Mouse (Mus musculus): ENCODE measurements around the gene Chst7. TPM values are rescaled to one million over a fixed set of nuclear protein-coding genes. Genes with fewer than 3 reads are reported as not detected.

The Chst7 gene
- polyA plus RNA-seq (2021; fragmentation: Nextera tagmentation), result 1.1 and 1.8 TPM in 2 replicates
- long read RNA-seq, experiment 1, partial matches to known transcripts, result 0 of 4 reads
- long read RNA-seq, experiment 1, other reads (novel, unspliced or antisense), result 0 of 4 reads
- long read RNA-seq, experiment 2, partial matches to known transcripts, result 0 of 2 reads
- long read RNA-seq, experiment 2, other reads (novel, unspliced or antisense), result 0 of 2 reads

DNA sequence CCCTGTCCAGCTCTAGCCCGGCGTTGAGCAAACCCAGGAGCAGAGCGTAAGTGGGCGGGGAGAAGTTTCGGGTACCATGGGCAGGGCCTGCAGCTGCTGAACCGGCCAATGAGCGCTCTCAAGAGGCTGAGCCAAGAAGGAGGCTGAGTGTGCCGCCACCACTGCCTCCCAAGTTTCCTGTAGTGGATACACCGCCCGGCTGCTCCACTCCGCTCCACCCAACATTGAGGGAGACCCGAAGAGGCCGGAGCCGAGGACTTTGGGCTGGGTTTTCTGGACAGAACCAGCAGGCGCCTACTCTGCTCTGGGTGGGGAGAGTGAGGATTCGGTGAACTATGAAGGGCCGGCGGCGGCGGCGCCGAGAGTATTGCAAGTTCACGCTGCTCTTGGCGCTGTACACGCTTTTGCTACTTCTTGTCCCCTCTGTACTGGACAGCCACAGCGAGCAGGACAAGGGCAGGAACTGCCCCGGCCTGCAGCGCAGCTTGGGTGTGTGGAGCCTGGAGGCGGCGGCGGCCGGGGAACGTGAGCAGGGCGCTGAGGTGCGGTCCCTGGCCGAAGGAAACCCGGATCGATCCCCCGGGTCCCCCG lies at the start of gene Chst7:
Gene Chst7 (plus strand): TSS at position 180 of the 591 bp plus-strand sequence.

Other genes starting within 250 kb of the Chst7 start
- 10.0 and 12.0 TPM in 2 replicates for gene Slc9a7, start 232.2 kb downstream of the Chst7 start, polyA plus RNA-seq (2021; fragmentation: Nextera tagmentation)